Mouse (Mus musculus) liver, embryonic 12.5 days (tissue): Measurements from ENCODE around the gene Cabin1. TPM values are rescaled to one million over a fixed set of nuclear protein-coding genes. Genes with fewer than 3 reads are reported as not detected.

Experiments used
- ATAC-seq: fragments of 200-750 bp; cut with Nextera tagmentation; 2 replicates; pipeline ENCODE4 v1.8.0; 2017; ENCODE audit warnings: moderate number of reproducible peaks, mild to moderate bottlenecking, moderate library complexity
- H3K27ac ChIP-seq: fragments of 300-500 bp; sonication (generic); 2 replicates; pipeline ENCODE4 v1.5.1; 2016; ENCODE audit warnings: mild to moderate bottlenecking
- H3K27me3 ChIP-seq: fragments of 300-500 bp; sonication (generic); replicated peaks from 2 replicates; pipeline ENCODE4 v1.6.1; 2016; ENCODE audit warnings: mild to moderate bottlenecking, moderate library complexity
- H3K36me3 ChIP-seq: fragments of 300-500 bp; sonication (generic); 2 replicates; pipeline ENCODE4 v1.6.1; 2016; ENCODE audit warnings: mild to moderate bottlenecking, moderate library complexity
- H3K4me1 ChIP-seq: fragments of 300-500 bp; sonication (generic); 2 replicates; pipeline ENCODE4 v1.6.1; 2016
- H3K4me2 ChIP-seq: fragments of 300-500 bp; sonication (generic); 2 replicates; pipeline ENCODE4 v1.6.1; 2016; ENCODE audit warnings: mild to moderate bottlenecking, moderate library complexity
- H3K4me3 ChIP-seq: fragments of 300-500 bp; sonication (generic); 2 replicates; pipeline ENCODE4 v1.5.1; 2016; ENCODE audit warnings: mild to moderate bottlenecking, moderate library complexity
- H3K9ac ChIP-seq: fragments of 300-500 bp; sonication (generic); 2 replicates; pipeline ENCODE4 v1.6.1; 2016; ENCODE audit warnings: mild to moderate bottlenecking, moderate library complexity
- H3K9me3 ChIP-seq: fragments of 300-500 bp; sonication (generic); replicated peaks from 2 replicates; pipeline ENCODE4 v1.6.1; 2016; ENCODE audit warnings: mild to moderate bottlenecking, moderate library complexity
- WGBS: fragments of 180-500 bp; shearing (Covaris S2); methylation state at CpG from one replicate; pipeline ENCODE4 v1.1.7; 2016; ENCODE audit not compliant: insufficient replicate concordance; 5-methylcytosine and 5-hydroxymethylcytosine counted together
- polyA plus RNA-seq: library from polyadenylated mRNA; unstranded; fragments of >200 nt; fragmentation: Nextera tagmentation; extraction: Ambion mirVana; gene quantifications from 2 replicates; pipeline ENCODE4 v1.2.1, GENCODE M21; 2016

Gene Cabin1
- 23.7 and 24.4 TPM in 2 replicates for polyA plus RNA-seq

DNA sequence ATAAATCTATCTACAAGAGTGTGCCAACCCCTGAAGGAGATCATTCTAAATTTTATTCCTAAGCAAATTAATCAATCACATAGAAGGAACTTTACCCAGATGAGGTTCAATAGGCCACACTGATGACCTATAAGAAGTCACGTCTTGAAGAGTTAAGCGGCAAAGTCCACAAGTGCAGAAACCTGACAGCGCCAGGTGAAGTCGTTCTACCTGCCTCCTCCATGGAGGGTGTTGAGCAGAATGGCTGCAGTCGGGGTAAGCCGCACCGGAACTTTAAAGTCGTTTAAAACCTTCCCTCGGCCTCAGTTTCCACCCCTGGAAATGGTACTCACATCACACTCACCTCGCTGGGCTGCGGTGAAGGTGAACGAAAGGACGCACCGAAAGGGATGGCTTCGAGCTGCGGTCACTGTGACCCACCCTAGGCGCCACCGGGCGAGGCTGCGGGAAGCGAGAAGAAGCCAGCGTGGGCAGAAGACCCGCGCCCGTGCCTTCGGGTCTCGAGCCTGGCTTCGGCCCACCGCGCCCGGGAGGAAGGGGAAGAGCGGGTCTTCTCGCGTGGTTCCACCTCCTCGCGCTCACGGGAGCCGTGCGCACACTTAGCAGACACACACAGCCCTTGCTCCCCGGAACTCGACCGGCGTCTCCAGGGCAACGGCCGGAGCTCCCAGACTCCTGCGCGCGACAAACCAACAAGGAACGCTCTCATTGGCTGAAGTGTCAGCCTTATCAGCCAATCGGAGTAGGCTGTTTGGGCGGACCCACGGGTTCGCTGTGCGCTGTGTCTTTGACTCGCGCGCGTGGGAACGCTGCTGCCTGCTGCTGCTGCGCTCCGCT lies at the start of gene Cabin1:
Gene Cabin1 (minus strand): TSS at position 660 of the 837 bp plus-strand sequence.
- peak; percentile 93 for ATAC-seq
- peaks cover 35% of the 10 kb centered on the region for H3K36me3 ChIP-seq

DNA sequence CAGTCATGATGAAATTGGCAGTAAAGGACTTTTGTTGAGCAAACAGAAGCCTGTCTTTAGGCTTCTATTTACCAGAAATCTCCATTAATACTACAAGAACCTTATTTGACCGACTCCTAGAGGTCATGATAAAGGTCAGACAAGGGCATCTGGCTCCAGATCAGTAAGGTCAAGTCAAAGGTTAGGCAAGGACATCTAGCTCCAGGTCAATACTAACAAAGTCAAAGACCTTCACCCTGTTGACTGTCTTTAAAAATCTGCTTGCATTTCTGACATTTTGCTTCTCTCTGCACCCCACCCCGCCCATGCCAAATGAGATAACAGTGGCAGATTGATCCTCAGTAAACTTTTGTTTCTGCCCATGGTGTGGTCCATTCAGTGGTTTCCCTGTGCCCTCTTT lies 40.1 kb upstream of the Cabin1 start:
- Histone ChIP-seq H3K27me3 (peaks cover 23% of the 10 kb centered on the region; the same call in 1 of the 2 replicates), H3K9ac (no peak overlapping the region), H3K27ac (no peak overlapping the region), H3K4me2 (no peak overlapping the region), H3K36me3 (no peaks in the 10 kb centered on the region), H3K9me3 (no peaks in the 10 kb centered on the region), H3K4me1 (no peaks in the 10 kb centered on the region), H3K4me3 (no peak overlapping the region)
- no peak for ATAC-seq
- WGBS, result 40% methylated on average over 2 of the region's 2 CpGs

More for the DNA sequence above, at the start of gene Cabin1:
- H3K27me3 ChIP-seq, result no peaks in the 10 kb centered on the region
- peak within 1 kb of the TSS; percentile 95 for H3K27ac ChIP-seq
- H3K9me3 ChIP-seq, result no peaks in the 10 kb centered on the region
- WGBS, result under 1% methylated on average over 61 of the region's 61 CpGs
- H3K4me2 ChIP-seq, result peak within 1 kb of the TSS; percentile 87
- peaks cover 39% of the 10 kb centered on the region for H3K4me1 ChIP-seq
- peak within 1 kb of the TSS; percentile 97 for H3K4me3 ChIP-seq
- peak within 1 kb of the TSS; percentile 92 for H3K9ac ChIP-seq

DNA sequence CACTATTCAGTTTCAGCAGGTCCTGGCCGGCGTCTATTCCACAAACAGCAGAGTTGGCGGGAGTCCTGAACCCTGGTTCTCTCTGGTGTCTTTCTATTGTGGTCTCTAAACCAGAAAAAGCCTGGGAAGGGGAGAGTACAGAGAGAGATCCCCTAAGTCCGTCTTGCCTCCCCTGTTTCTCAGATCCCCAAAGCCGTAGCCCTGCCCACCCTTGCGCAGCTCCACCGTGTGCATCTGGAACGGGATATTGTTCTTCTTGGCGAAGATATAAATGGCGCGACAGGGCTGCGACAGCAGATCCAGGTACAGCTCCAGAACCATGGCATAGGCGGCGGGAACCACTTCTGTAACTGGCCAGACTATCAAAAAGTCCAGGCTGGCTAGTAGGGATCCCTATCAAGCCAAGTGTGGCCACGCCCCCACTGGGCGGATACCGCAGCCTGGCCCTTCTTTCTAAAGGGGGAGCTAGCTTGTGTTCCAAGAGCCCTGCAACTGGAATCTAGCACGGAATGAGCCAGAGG lies 34.1 kb upstream of the Cabin1 start, which contains the start of gene Gstt1:
Gene Gstt1 (minus strand): TSS at position 409 of the 521 bp plus-strand sequence.
- 3% methylated on average over 18 of the region's 18 CpGs for WGBS
- Histone ChIP-seq H3K4me2 (peak within 1 kb of the TSS; percentile 83), H3K4me3 (peak within 1 kb of the TSS; percentile 63), H3K27me3 (peaks cover 45% of the 10 kb centered on the region; the same call in 1 of the 2 replicates), H3K9ac (peak within 1 kb of the TSS; percentile 64), H3K27ac (no peak within 1 kb of the TSS), H3K9me3 (no peaks in the 10 kb centered on the region), H3K4me1 (peaks cover 33% of the 10 kb centered on the region), H3K36me3 (no peaks in the 10 kb centered on the region)
- peak; percentile 69; the same call in 1 of the 2 replicates for ATAC-seq

DNA sequence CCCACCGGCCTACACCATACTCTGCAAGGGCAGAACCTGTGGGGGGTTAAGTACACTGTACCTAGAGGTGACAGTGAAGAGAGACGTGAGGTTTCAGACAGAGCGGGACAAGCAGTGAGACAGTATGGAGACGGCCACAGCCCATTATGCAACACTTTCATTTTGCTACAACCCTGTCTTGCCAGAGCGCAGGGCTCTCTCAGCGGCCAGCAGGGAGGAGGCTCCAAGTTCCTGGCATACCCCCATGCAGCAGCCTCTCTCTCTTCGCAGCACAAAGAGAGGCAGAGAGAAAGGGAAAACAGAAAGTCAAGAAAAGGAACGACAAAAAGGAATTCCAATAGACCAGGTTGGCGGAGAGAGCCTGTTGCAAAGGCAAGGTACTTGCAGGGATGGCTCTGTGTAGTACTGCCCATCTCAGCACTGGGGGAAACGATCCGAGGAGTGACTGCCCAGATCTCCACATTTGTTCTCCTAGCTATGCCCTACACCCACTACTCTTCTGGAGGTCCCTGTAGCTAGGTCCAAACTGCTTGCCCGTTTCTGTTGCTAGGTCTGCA lies 33.6 kb upstream of the Cabin1 start:
- peak overlapping the region; percentile 83 for H3K4me2 ChIP-seq
- H3K9me3 ChIP-seq, result no peaks in the 10 kb centered on the region
- 2% methylated on average over 12 of the region's 12 CpGs for WGBS
- ATAC-seq, result peak; percentile 47
- peak overlapping the region; percentile 64 for H3K9ac ChIP-seq
- H3K4me3 ChIP-seq, result peak overlapping the region; percentile 63
- no peaks in the 10 kb centered on the region for H3K36me3 ChIP-seq
- H3K27me3 ChIP-seq, result peaks cover 45% of the 10 kb centered on the region
- no peak overlapping the region for H3K27ac ChIP-seq
- peaks cover 33% of the 10 kb centered on the region for H3K4me1 ChIP-seq

DNA sequence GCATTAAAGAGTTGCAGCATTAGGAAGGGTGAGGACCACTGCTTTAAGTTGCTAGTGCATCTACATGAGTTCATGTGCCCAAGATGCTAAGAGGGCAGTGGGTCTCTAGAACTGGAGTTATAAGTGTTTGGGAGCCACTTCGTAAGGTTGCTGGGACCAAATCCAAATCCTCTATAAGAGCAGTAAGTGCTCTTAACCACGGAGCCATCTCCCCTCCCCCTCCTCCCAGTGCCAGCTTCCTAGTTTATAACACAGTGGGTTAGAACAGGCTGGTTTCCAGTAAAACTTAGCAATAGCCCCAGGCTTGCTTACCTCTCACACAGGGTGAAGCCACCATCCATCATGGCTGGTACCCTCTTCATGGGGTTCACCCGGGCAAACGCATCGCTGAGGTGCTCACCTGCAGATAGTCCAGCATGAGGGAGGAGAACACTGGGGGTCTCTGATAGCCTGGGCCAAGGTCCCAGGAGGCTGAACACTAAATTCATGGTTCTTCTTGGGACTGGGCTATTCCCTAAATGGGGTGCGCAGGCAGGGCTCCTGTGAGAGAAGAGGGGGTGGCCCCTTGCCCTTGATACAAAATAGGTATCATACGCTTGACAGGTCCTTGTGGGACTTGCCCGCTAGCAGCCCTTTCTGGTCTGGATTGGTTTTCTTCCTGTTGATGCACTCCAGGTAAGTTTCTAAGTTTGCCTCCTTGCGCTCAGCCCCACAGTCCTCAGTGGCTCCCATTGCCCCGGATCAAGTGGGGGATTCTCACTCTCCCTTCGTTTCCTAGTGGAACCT lies 32.8 kb upstream of the Cabin1 start:
- Histone ChIP-seq H3K4me3 (peak overlapping the region; percentile 63), H3K36me3 (no peaks in the 10 kb centered on the region), H3K27ac (no peak overlapping the region), H3K4me1 (peaks cover 33% of the 10 kb centered on the region), H3K4me2 (peak overlapping the region; percentile 83), H3K9me3 (no peaks in the 10 kb centered on the region), H3K27me3 (peaks cover 45% of the 10 kb centered on the region), H3K9ac (peak overlapping the region; percentile 64)
- ATAC-seq, result 0 out of 2 replicates have a peak, but pooled peaks have one; percentile 4
- 35% methylated on average over 11 of the region's 11 CpGs for WGBS

DNA sequence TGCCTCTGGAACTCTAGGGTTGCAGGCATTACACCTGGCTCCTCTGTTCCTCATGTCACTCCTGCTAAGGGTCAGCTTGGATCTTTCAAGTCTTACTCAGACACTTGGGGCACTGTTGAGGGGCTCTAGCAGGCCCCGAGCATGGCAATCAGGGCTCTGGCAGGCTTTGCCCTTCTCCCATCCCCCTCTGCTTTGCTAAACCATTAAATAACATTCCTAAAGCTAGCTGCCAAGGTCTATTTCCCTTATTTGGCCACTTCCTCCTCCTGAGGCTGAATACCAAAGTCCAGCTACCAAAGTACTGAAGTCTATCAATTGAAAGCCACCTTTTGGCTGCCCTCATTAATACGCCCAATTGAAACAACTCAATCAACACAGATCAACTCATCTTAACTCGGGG lies 30.7 kb upstream of the Cabin1 start:
- Histone ChIP-seq H3K4me3 (no peak overlapping the region), H3K9ac (no peak overlapping the region), H3K9me3 (no peaks in the 10 kb centered on the region), H3K27ac (peak overlapping the region; percentile 22; the same call in 1 of the 2 replicates), H3K36me3 (no peaks in the 10 kb centered on the region), H3K4me2 (peak overlapping the region; percentile 28), H3K4me1 (peaks cover 37% of the 10 kb centered on the region), H3K27me3 (peaks cover 28% of the 10 kb centered on the region)
- no peak for ATAC-seq
- WGBS, result 21% methylated on average over 3 of the region's 3 CpGs

DNA sequence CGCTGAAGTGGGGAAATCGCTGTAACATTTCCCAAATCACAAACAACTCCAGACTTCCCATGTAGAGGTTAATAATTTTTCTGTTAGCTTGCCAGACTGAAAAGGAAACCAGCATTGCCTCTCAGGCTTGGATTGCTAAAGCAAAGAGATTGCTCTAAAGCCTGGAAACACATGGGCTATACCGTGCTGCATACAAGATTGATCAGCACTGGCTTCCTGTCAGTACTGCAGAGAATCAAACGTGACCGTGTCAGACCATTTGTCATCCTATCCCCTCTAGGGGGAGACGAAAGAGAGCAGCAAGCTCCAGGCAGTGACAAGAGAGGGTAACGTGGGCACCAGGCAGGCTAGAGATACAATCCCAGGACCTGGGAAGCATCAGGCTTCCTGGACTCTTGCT lies 26.6 kb upstream of the Cabin1 start:
- Histone ChIP-seq H3K4me1 (peaks cover 13% of the 10 kb centered on the region; the same call in 1 of the 2 replicates), H3K27ac (no peak overlapping the region)

DNA sequence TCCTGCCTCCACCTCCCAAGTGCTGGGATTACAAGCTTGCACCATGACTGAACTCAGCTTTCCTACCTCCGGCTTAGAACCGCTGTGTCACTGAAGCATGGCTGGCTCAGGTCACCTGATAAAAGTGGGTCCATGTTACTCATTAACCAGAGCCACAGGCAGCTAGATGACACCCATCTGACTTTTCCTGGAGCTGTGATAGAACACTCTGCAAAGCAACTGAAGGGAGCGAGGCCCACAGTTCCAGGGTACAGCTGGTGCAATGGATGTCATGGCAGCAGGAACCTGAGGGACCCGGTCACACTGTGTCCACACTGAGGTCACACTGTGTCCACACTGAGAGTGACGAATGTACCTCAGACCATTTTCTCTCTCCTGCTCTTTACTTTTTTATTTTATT lies 25.7 kb upstream of the Cabin1 start:
- Histone ChIP-seq H3K27me3 (peaks cover 4% of the 10 kb centered on the region), H3K4me1 (peaks cover 9% of the 10 kb centered on the region; the same call in 1 of the 2 replicates), H3K4me3 (no peak overlapping the region), H3K9me3 (no peaks in the 10 kb centered on the region), H3K4me2 (no peak overlapping the region), H3K36me3 (no peaks in the 10 kb centered on the region), H3K9ac (no peak overlapping the region), H3K27ac (peak overlapping the region; percentile 68; the same call in 1 of the 2 replicates)
- peak; percentile 85 for ATAC-seq
- 65% methylated on average over 5 of the region's 5 CpGs for WGBS

More for the DNA sequence above, 26.6 kb upstream of the Cabin1 start:
- 16% methylated on average over 7 of the region's 7 CpGs for WGBS
- Histone ChIP-seq H3K4me3 (no peak overlapping the region), H3K9ac (no peak overlapping the region), H3K4me2 (no peak overlapping the region), H3K9me3 (no peaks in the 10 kb centered on the region), H3K27me3 (peaks cover 6% of the 10 kb centered on the region; the same call in 1 of the 2 replicates), H3K36me3 (no peaks in the 10 kb centered on the region)
- ATAC-seq, result no peak

DNA sequence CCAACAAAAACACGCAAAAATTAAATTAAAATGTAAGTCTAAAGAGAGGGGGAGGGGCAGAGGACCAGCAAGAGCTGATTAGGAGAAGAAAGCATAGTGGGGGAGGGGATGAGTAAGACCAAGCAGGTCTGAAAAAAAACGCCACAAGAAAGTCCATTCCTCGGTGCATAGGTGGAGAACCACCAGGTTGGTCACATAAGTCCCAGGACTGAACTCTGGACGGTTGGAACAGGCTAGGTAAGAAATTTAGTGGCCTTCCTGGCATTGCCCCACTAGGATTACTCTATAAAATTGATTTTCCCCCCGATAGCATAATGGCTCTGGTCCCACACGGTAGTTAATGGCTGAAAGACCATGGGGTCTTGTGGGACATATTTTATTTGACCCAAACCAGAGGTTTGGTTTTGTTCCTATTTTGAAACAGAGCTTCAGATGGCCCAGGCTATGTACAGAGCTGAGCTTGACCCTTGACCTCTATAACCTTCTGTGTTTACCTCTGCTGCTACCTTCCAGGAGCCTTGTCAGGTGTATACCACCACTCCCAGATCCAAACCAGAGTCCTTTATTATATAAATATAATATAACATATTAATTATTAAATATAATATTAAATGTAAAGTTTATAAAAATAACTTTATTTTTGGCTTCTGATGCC lies 25.1 kb upstream of the Cabin1 start:
- Histone ChIP-seq H3K27ac (no peak overlapping the region), H3K9ac (no peak overlapping the region), H3K9me3 (no peaks in the 10 kb centered on the region), H3K27me3 (peaks cover 10% of the 10 kb centered on the region), H3K4me3 (no peak overlapping the region), H3K4me1 (0 out of 2 replicates have a peak, but pooled peaks cover 5% of the 10 kb centered on the region), H3K4me2 (no peak overlapping the region), H3K36me3 (no peaks in the 10 kb centered on the region)
- WGBS, result 55% methylated on average over 6 of the region's 6 CpGs
- ATAC-seq, result peak; percentile 50; the same call in 1 of the 2 replicates

DNA sequence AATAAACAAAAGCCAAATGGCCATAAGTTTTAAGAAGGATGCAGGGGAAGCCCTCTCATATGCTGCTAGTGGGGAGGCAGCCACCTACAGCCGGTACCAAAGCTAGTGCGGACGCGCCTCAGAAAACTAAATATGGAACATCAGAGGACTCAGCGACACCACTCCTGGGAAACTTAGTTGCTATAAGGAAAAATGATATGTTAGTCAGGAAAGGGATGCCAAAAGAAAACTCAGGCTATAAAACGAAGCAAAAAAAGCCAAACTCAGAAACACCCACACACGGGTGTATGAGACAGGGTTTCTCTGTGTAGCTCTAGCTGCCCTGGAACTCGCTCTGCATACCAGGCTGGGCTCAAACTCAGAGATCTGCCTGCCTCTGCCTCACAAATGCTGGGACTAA lies 24.1 kb upstream of the Cabin1 start:
- H3K9me3 ChIP-seq, result no peaks in the 10 kb centered on the region
- no peaks in the 10 kb centered on the region for H3K36me3 ChIP-seq
- H3K27ac ChIP-seq, result no peak overlapping the region
- H3K27me3 ChIP-seq, result peaks cover 20% of the 10 kb centered on the region
- H3K4me1 ChIP-seq, result 0 out of 2 replicates have a peak, but pooled peaks cover 5% of the 10 kb centered on the region
- H3K4me2 ChIP-seq, result no peak overlapping the region
- no peak overlapping the region for H3K9ac ChIP-seq
- no peak for ATAC-seq
- WGBS, result 82% methylated on average over 8 of the region's 8 CpGs
- H3K4me3 ChIP-seq, result no peak overlapping the region

DNA sequence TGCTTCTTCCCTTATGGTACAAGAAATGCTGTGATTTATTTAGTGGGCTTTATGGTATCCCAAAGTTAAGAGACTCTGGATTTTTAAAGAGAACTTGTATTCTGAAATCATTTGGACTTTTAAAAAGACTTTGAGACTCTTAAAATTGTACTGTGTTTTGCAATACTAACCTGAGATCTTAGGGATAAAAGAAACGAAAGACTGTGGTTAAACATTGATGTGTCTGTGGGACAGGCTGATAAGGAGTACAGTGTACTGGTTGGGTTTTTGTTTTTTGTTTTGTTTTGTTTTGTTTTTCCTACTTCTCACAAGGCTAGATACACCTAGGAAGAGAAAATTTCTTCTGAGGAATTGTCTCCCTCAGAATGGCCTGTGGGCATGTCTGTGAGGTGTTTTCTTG lies 21.3 kb upstream of the Cabin1 start:
- H3K36me3 ChIP-seq, result no peaks in the 10 kb centered on the region
- no peaks in the 10 kb centered on the region for H3K9me3 ChIP-seq
- no peak overlapping the region for H3K9ac ChIP-seq
- ATAC-seq, result no peak
- 26% methylated on average over 1 of the region's 1 CpGs for WGBS
- H3K4me1 ChIP-seq, result 0 out of 2 replicates have a peak, but pooled peaks cover 3% of the 10 kb centered on the region
- H3K4me3 ChIP-seq, result no peak overlapping the region
- no peak overlapping the region for H3K4me2 ChIP-seq
- H3K27ac ChIP-seq, result no peak overlapping the region
- peaks cover 46% of the 10 kb centered on the region for H3K27me3 ChIP-seq
